Mouse (Mus musculus) midbrain, embryonic 11.5 days (tissue): ENCODE data around the gene Ubl4b. TPM values are rescaled to one million over a fixed set of nuclear protein-coding genes. Genes with fewer than 3 reads are reported as not detected.

ENCODE experiments used
- polyA plus RNA-seq: library from polyadenylated mRNA; unstranded; fragments of >200 nt; fragmentation: Nextera tagmentation; extraction: Ambion mirVana; gene quantifications from 2 replicates; pipeline ENCODE4 v1.2.1, GENCODE M21; 2014

Gene Ubl4b
- polyA plus RNA-seq, 1 experiment from 2014 or later = not detected

Other genes starting within 250 kb of the Ubl4b start
- gene Rbm15, start 221.4 kb downstream of the Ubl4b start, polyA plus RNA-seq = 19.9 and 20.6 TPM in 2 replicates
- 0.03 and 0.04 TPM in 2 replicates for gene Kcnc4, start 95.5 kb downstream of the Ubl4b start, polyA plus RNA-seq
- 1.8 and 1.9 TPM in 2 replicates for gene Slc6a17, start 37.1 kb downstream of the Ubl4b start, polyA plus RNA-seq
- 2.8 and 3.3 TPM in 2 replicates for gene Alx3, start 40.0 kb upstream of the Ubl4b start, polyA plus RNA-seq
- gene Gm10961, start 76.2 kb upstream of the Ubl4b start, polyA plus RNA-seq = not detected in 2 replicates
- gene Strip1, start 76.6 kb upstream of the Ubl4b start, polyA plus RNA-seq = 87.6 and 90.6 TPM in 2 replicates
- 127 and 132 TPM in 2 replicates for gene Ahcyl1, start 141.5 kb upstream of the Ubl4b start, polyA plus RNA-seq
- gene Csf1, start 205.4 kb upstream of the Ubl4b start, polyA plus RNA-seq = 4.6 and 5.7 TPM in 2 replicates